Mouse (Mus musculus) liver, postnatal 0 days (tissue): ENCODE results near the gene St6galnac5.
A peak's percentile ranks its signal among the peaks of the same experiment; 100 is the strongest.

Experiments used
- CTCF ChIP-seq: sonication (generic); IDR thresholded peaks from 2 replicates; pipeline ENCODE4 v1.5.1; 2016; ENCODE audit warnings: antibody characterized with exemption, low read depth
- EP300 ChIP-seq: IDR thresholded peaks from 2 replicates; pipeline ENCODE4 v1.6.1; 2016; ENCODE audit warnings: antibody characterized with exemption, low read depth, mild to moderate bottlenecking

DNA sequence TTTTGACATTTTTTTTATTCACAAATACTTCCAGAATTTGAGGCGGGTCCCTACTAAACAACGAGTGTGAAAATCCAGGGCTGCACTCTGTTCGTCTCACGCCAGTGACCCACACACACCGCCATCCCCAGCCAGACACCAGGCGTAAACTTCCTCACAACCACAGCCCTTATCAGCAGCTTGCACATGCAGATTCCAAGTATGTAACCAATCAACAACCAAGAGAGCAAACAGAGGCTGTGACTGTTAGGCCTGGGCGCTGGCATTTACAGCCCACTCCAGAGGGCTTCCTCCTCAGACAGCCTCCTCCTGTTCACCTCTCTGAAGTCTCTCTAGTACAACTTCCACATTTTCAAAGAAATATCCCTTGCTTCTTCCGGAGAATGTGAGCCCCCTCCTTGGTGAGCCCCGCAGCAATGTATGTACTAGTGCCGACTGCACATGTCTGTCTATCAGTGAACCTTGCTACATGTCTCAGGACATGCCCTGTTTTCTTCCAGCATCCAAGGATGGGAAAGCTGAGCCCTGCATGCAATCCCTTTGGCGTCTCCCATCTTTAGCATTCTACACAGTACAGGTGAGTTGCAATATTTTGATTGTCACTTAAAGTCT lies 2.5 kb downstream of the St6galnac5 start:
- TF ChIP-seq EP300, result peak; percentile 43; the same call in 1 of the 2 replicates
- TF ChIP-seq CTCF, result no peak
